Comparison of ENCODE assay signal across 9 mouse cellular contexts in genomic region chr8:22047699-22048464, GRCm38 (mm10). TPM values are rescaled to one million over a fixed set of nuclear protein-coding genes. Genes with fewer than 3 reads are reported as not detected.
A peak's percentile ranks its signal among the peaks of the same experiment; 100 is the strongest.
DNase-seq lines count a peak whose midpoint lies in the region; ATAC-seq lines count a peak whose summit lies in the region.
"Had no signal": no experiment of that assay in that cellular context is flagged by ENCODE, and none has a peak within 500 bp of the region (broad histone marks: within the 10 kb centered on the region; RNA-seq: fewer than 3 reads in every experiment).

No protein-coding gene starts in this region.

- no peaks in the 10 kb centered on the region for H3K36me3 ChIP-seq in midbrain, embryonic 10.5 days
- no peaks in the 10 kb centered on the region for H3K36me3 ChIP-seq in midbrain, embryonic 15.5 days (replicated peaks)
- H3K36me3 ChIP-seq in splenic B cell, adult 2 months (ENCODE audit: control insufficient read depth, insufficient read depth, low read length, poor library complexity, severe bottlenecking), result no peaks in the 10 kb centered on the region
- H3K36me3 ChIP-seq: embryonic facial prominence, embryonic 13.5 days had no signal

- peak; percentile 46 for DNase-seq in midbrain, embryonic 10.5 days (ENCODE audit: low spot score)
- DNase-seq in R1 (ENCODE audit: low read depth, low spot score), result peak; percentile 85
- peak; percentile 8 to 41 for DNase-seq in heart, postnatal 36 days
- DNase-seq in kidney, postnatal 25 days, result peak; percentile 70 to 84
- peak; percentile 83 for DNase-seq in lung, postnatal 36 days
- DNase-seq in splenic B cell, adult 2 months (ENCODE audit: low read depth, low spot score), result peak; percentile 55

- H3K27me3 ChIP-seq in midbrain, embryonic 10.5 days (ENCODE audit: low read depth, poor library complexity, severe bottlenecking), result no peaks in the 10 kb centered on the region
- H3K27me3 ChIP-seq in midbrain, embryonic 15.5 days (replicated peaks), result no peaks in the 10 kb centered on the region
- no peaks in the 10 kb centered on the region for H3K27me3 ChIP-seq in splenic B cell, adult 2 months (ENCODE audit: control insufficient read depth, insufficient read depth, low read length, poor library complexity, severe bottlenecking)
- H3K27me3 ChIP-seq: embryonic facial prominence, embryonic 13.5 days had no signal

- 68% methylated on average over 2 of the region's 2 CpGs for WGBS in midbrain, embryonic 10.5 days
- 84% methylated on average over 2 of the region's 2 CpGs for WGBS in midbrain, embryonic 15.5 days

- peaks cover 9% of the 10 kb centered on the region for H3K4me1 ChIP-seq in midbrain, embryonic 10.5 days
- no peaks in the 10 kb centered on the region for H3K4me1 ChIP-seq in midbrain, embryonic 15.5 days
- H3K4me1 ChIP-seq: embryonic facial prominence, embryonic 13.5 days had no signal

- H3K9me3 ChIP-seq in midbrain, embryonic 10.5 days (replicated peaks), result no peaks in the 10 kb centered on the region
- no peaks in the 10 kb centered on the region for H3K9me3 ChIP-seq in midbrain, embryonic 15.5 days
- H3K9me3 ChIP-seq: embryonic facial prominence, embryonic 13.5 days had no signal

- no peak overlapping the region for H3K4me3 ChIP-seq in midbrain, embryonic 10.5 days
- no peak overlapping the region for H3K4me3 ChIP-seq in midbrain, embryonic 15.5 days
- H3K4me3 ChIP-seq: embryonic facial prominence, embryonic 13.5 days had no signal

- intact Hi-C loops in heart, postnatal 36 days (cut with DNase I), result loop anchor here (5.0 kb wide), 1 partner anchor 56 kb away; no protein-coding TSS in a partner anchor

- no peak overlapping the region for H3K27ac ChIP-seq in midbrain, embryonic 10.5 days (replicated peaks)
- no peak overlapping the region for H3K27ac ChIP-seq in midbrain, embryonic 15.5 days
- H3K27ac ChIP-seq: embryonic facial prominence, embryonic 13.5 days had no signal

- no peak overlapping the region for H3K4me2 ChIP-seq in midbrain, embryonic 15.5 days
- H3K4me2 ChIP-seq: embryonic facial prominence, embryonic 13.5 days had no signal

- ATAC-seq in midbrain, embryonic 15.5 days (replicated peaks), result no peak
- ATAC-seq in common myeloid progenitor, adult 5-6 weeks (replicated peaks; ENCODE audit: low read depth, poor library complexity, severe bottlenecking), result peak; percentile 100

- no peak overlapping the region for H3K9ac ChIP-seq in midbrain, embryonic 15.5 days
- H3K9ac ChIP-seq: embryonic facial prominence, embryonic 13.5 days had no signal

RNA-seq across cellular contexts. Expression of gene Atp7b, which starts 12.2 kb away (rescaled TPM):
- 2.4 and 2.6 TPM in 2 replicates for polyA plus RNA-seq in midbrain, embryonic 10.5 days (2016; fragmentation: Nextera tagmentation; extraction: Ambion mirVana)
- 1.5 and 1.6 TPM in 2 replicates for polyA plus RNA-seq in midbrain, embryonic 15.5 days (2015; fragmentation: Nextera tagmentation; extraction: Ambion mirVana)
- total RNA-seq in common myeloid progenitor, adult 5-6 weeks (2017), result 6.8 and 10.3 TPM in 2 replicates
- total RNA-seq in heart, postnatal 36 days (2021), result under 1 TPM; 0.08 TPM

RNA-seq across cellular contexts. Expression of gene Alg11, which starts 12.6 kb away (rescaled TPM):
- 39.4 and 41.0 TPM in 2 replicates for polyA plus RNA-seq in midbrain, embryonic 10.5 days (2016; fragmentation: Nextera tagmentation; extraction: Ambion mirVana)
- 37.8 and 43.2 TPM in 2 replicates for polyA plus RNA-seq in midbrain, embryonic 15.5 days (2015; fragmentation: Nextera tagmentation; extraction: Ambion mirVana)
- 10.0 and 14.1 TPM in 2 replicates for total RNA-seq in common myeloid progenitor, adult 5-6 weeks (2017)
- 1 to 10 TPM; 6.9 to 8.8 TPM for total RNA-seq in heart, postnatal 36 days (2021)

Comparison
In these comparisons a context has a peak if more than half of its experiments do, and no peak if none do; other contexts are left out.
1. DNase-seq: peak in every context shown above with its lines; median percentile 85 in R1; 83 in lung, postnatal 36 days; 77 in kidney, postnatal 25 days; 55 in splenic B cell, adult 2 months; 46 in midbrain, embryonic 10.5 days; 24 in heart, postnatal 36 days.